ENCODE assay signal across 8 mouse cellular contexts in the genomic region with DNA sequence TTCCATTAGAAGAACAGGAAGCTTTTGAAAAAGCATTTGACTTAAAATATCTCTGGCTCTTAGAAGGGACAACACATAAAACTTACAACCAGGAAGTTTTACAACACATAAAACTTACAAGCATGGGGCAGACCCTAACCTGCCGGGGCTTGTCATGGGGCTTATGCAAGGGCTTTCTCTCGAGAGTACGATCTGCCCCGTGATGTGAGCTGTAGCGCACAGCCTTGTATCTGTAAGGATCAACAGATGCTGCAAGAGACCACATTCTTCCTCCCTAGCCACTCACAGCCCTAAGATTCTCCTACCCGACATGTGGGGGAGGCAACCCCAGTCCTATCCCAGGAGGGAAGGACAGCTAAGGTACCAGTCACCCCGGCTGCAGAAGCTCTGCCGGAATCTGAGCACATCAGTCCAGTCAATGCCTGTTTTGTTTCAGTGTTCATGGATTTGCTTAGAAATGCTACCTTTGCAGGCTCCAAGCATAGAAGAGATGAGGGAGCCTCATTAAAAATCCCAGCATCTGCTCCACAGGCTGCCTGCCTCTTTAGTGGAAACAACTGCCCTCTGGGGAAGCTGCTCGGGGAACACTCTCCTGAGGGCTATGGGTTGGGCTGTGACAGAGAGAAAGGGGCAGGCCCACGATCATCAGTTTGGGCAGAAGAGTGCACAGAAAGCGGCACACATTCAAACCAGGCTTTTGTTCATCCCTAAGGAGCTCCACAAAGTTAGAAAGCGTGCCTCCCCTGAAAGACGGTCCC.
DNase-seq lines count a peak whose midpoint lies in the region; ATAC-seq lines count a peak whose summit lies in the region.

No protein-coding gene starts in this region.

- peak overlapping the region; percentile 57 for H3K4me3 ChIP-seq in kidney, embryonic 16.5 days (ENCODE audit: low read length)
- peak overlapping the region; percentile 39 for H3K4me3 ChIP-seq in hindbrain, embryonic 12.5 days
- peak overlapping the region; percentile 42 for H3K4me3 ChIP-seq in midbrain, embryonic 12.5 days

- H3K4me2 ChIP-seq in kidney, embryonic 16.5 days (replicated peaks; ENCODE audit: low read depth, low read length): peak overlapping the region; percentile 89
- peak overlapping the region; percentile 81 for H3K4me2 ChIP-seq in hindbrain, embryonic 12.5 days (replicated peaks)
- H3K4me2 ChIP-seq in midbrain, embryonic 12.5 days (replicated peaks): peak overlapping the region; percentile 86

- peaks cover 45% of the 10 kb centered on the region for H3K4me1 ChIP-seq in kidney, embryonic 16.5 days (ENCODE audit: insufficient read depth, low read length)
- peaks cover 27% of the 10 kb centered on the region for H3K4me1 ChIP-seq in hindbrain, embryonic 12.5 days
- peaks cover 16% of the 10 kb centered on the region for H3K4me1 ChIP-seq in midbrain, embryonic 12.5 days

- H3K9me3 ChIP-seq in kidney, embryonic 16.5 days (ENCODE audit: low read length): no peaks in the 10 kb centered on the region
- no peaks in the 10 kb centered on the region for H3K9me3 ChIP-seq in hindbrain, embryonic 12.5 days (replicated peaks)
- H3K9me3 ChIP-seq in midbrain, embryonic 12.5 days: no peaks in the 10 kb centered on the region

- H3K27me3 ChIP-seq in kidney, embryonic 16.5 days (ENCODE audit: insufficient read depth, low read length): no peaks in the 10 kb centered on the region
- peaks cover 5% of the 10 kb centered on the region; the same call in 1 of the 2 replicates for H3K27me3 ChIP-seq in hindbrain, embryonic 12.5 days
- H3K27me3 ChIP-seq in midbrain, embryonic 12.5 days: 0 out of 2 replicates have a peak, but pooled peaks cover 5% of the 10 kb centered on the region

- H3K36me3 ChIP-seq in kidney, embryonic 16.5 days (ENCODE audit: insufficient read depth, low read length): peaks cover 7% of the 10 kb centered on the region
- no peaks in the 10 kb centered on the region for H3K36me3 ChIP-seq in hindbrain, embryonic 12.5 days
- H3K36me3 ChIP-seq in midbrain, embryonic 12.5 days: no peaks in the 10 kb centered on the region

- no peak for DNase-seq in kidney, adult 18-20 months
- DNase-seq in embryo, embryonic 10.5 days (ENCODE audit: low spot score): peak; percentile 32
- DNase-seq in testis, postnatal 10 days (ENCODE audit: low spot score): no peak
- no peak for DNase-seq in adrenal gland, postnatal 25 days

- 10% methylated on average over 13 of the region's 13 CpGs for WGBS in kidney, embryonic 16.5 days
- WGBS in hindbrain, embryonic 12.5 days: 27% methylated on average over 13 of the region's 13 CpGs
- 22% methylated on average over 13 of the region's 13 CpGs for WGBS in midbrain, embryonic 12.5 days

- peak overlapping the region; percentile 79 for H3K9ac ChIP-seq in kidney, embryonic 16.5 days (replicated peaks; ENCODE audit: low read length)
- peak overlapping the region; percentile 63; the same call in 1 of the 2 replicates for H3K9ac ChIP-seq in hindbrain, embryonic 12.5 days
- peak overlapping the region; percentile 51; the same call in 1 of the 2 replicates for H3K9ac ChIP-seq in midbrain, embryonic 12.5 days (replicated peaks)

- ATAC-seq in kidney, embryonic 16.5 days (ENCODE audit: low FRiP score, low TSS enrichment): peak; percentile 21
- peak; percentile 36 for ATAC-seq in hindbrain, embryonic 12.5 days (ENCODE audit: low FRiP score)
- ATAC-seq in midbrain, embryonic 12.5 days (ENCODE audit: low FRiP score, low read depth): peak; percentile 27
- no peak for ATAC-seq in activated CD4-positive, CD25-positive, alpha-beta regulatory T cell, adult 4 months

- H3K27ac ChIP-seq in kidney, embryonic 16.5 days (ENCODE audit: low read length): peak overlapping the region; percentile 95
- peak overlapping the region; percentile 24; the same call in 1 of the 2 replicates for H3K27ac ChIP-seq in hindbrain, embryonic 12.5 days
- H3K27ac ChIP-seq in midbrain, embryonic 12.5 days (replicated peaks): no peak overlapping the region
